Mouse (Mus musculus) heart, embryonic 15.5 days (tissue): ENCODE measurements around the gene Thnsl2. TPM values are rescaled to one million over a fixed set of nuclear protein-coding genes. Genes with fewer than 3 reads are reported as not detected.

Experiments
- ATAC-seq: fragments of 200-750 bp; cut with Nextera tagmentation; replicated peaks from 2 replicates; pipeline ENCODE4 v1.8.0; 2017; ENCODE audit warnings: low read depth, moderate TSS enrichment; ENCODE audit not compliant: insufficient number of reproducible peaks, insufficient read depth, low FRiP score
- H3K27ac ChIP-seq: fragments of 300-500 bp; sonication (generic); 2 replicates; pipeline ENCODE4 v1.5.1; 2015; ENCODE audit warnings: mild to moderate bottlenecking, inconsistent platforms
- H3K27me3 ChIP-seq: fragments of 300-500 bp; sonication (generic); 2 replicates; pipeline ENCODE4 v1.6.1; 2015; ENCODE audit warnings: inconsistent platforms
- H3K36me3 ChIP-seq: fragments of 300-500 bp; sonication (generic); 2 replicates; pipeline ENCODE4 v1.6.1; 2015; ENCODE audit warnings: mild to moderate bottlenecking, inconsistent platforms
- H3K4me1 ChIP-seq: fragments of 300-500 bp; sonication (generic); replicated peaks from 2 replicates; pipeline ENCODE4 v1.6.1; 2015; ENCODE audit warnings: inconsistent platforms
- H3K4me2 ChIP-seq: fragments of 300-500 bp; sonication (generic); 2 replicates; pipeline ENCODE4 v1.6.1; 2015; ENCODE audit warnings: inconsistent platforms, mild to moderate bottlenecking, moderate library complexity
- H3K4me3 ChIP-seq: fragments of 300-500 bp; sonication (generic); 2 replicates; pipeline ENCODE4 v1.5.1; 2015; ENCODE audit warnings: mild to moderate bottlenecking, inconsistent platforms
- H3K9ac ChIP-seq: fragments of 300-500 bp; sonication (generic); 2 replicates; pipeline ENCODE4 v1.6.1; 2015; ENCODE audit warnings: mild to moderate bottlenecking, inconsistent platforms
- H3K9me3 ChIP-seq: fragments of 300-500 bp; sonication (generic); replicated peaks from 2 replicates; pipeline ENCODE4 v1.6.1; 2016; ENCODE audit warnings: inconsistent platforms
- WGBS: fragments of 180-500 bp; shearing (Covaris S2); methylation state at CpG from one replicate; pipeline ENCODE4 v1.1.7; 2015; ENCODE audit warnings: mixed read lengths; 5-methylcytosine and 5-hydroxymethylcytosine counted together
- polyA plus RNA-seq: library from polyadenylated mRNA; unstranded; fragments of >200 nt; fragmentation: Nextera tagmentation; extraction: Ambion mirVana; gene quantifications from 2 replicates; pipeline ENCODE4 v1.2.1, GENCODE M21; 2015

Gene Thnsl2
- polyA plus RNA-seq, 1 experiment from 2014 or later, result 4.2 TPM

GRCm38 (mm10) chr6:71156674-71157326 is 12.6 kb upstream of the Thnsl2 start:
- no peak for ATAC-seq
- 83% methylated on average over 5 of the region's 5 CpGs for WGBS
- H3K4me3 ChIP-seq, result no peak overlapping the region
- no peak overlapping the region for H3K9ac ChIP-seq
- no peaks in the 10 kb centered on the region for H3K36me3 ChIP-seq
- no peaks in the 10 kb centered on the region for H3K4me1 ChIP-seq
- H3K4me2 ChIP-seq, result no peak overlapping the region
- H3K27me3 ChIP-seq, result no peaks in the 10 kb centered on the region
- H3K27ac ChIP-seq, result no peak overlapping the region
- no peaks in the 10 kb centered on the region for H3K9me3 ChIP-seq

- no peaks in the 10 kb centered on the region for H3K36me3 ChIP-seq
- no peaks in the 10 kb centered on the region for H3K4me1 ChIP-seq
- H3K27ac ChIP-seq, result no peak overlapping the region
- no peak for ATAC-seq
- no peak overlapping the region for H3K4me3 ChIP-seq
- H3K4me2 ChIP-seq, result no peak overlapping the region
- H3K27me3 ChIP-seq, result no peaks in the 10 kb centered on the region
- WGBS, result 70% methylated on average over 6 of the region's 6 CpGs
- no peak overlapping the region for H3K9ac ChIP-seq
- H3K9me3 ChIP-seq, result no peaks in the 10 kb centered on the region
These were observed 10.6 kb upstream of the Thnsl2 start for GRCm38 (mm10) chr6:71154861-71155260.

- no peaks in the 10 kb centered on the region for H3K9me3 ChIP-seq
- H3K27me3 ChIP-seq, result no peaks in the 10 kb centered on the region
- H3K27ac ChIP-seq, result no peak overlapping the region
- no peaks in the 10 kb centered on the region for H3K36me3 ChIP-seq
- no peaks in the 10 kb centered on the region for H3K4me1 ChIP-seq
- ATAC-seq, result no peak
- WGBS, result 83% methylated on average over 4 of the region's 4 CpGs
- H3K4me2 ChIP-seq, result no peak overlapping the region
- no peak overlapping the region for H3K4me3 ChIP-seq
- H3K9ac ChIP-seq, result no peak overlapping the region
These were observed 9.2 kb upstream of the Thnsl2 start for GRCm38 (mm10) chr6:71153486-71153885.

GRCm38 (mm10) chr6:71151098-71151497 is 6.9 kb upstream of the Thnsl2 start:
- H3K9me3 ChIP-seq, result no peaks in the 10 kb centered on the region
- no peak overlapping the region for H3K4me2 ChIP-seq
- no peak overlapping the region for H3K4me3 ChIP-seq
- no peaks in the 10 kb centered on the region for H3K36me3 ChIP-seq
- H3K27ac ChIP-seq, result no peak overlapping the region
- H3K27me3 ChIP-seq, result no peaks in the 10 kb centered on the region
- WGBS, result 39% methylated on average over 10 of the region's 10 CpGs
- ATAC-seq, result no peak
- H3K4me1 ChIP-seq, result no peaks in the 10 kb centered on the region
- no peak overlapping the region for H3K9ac ChIP-seq

GRCm38 (mm10) chr6:71149534-71149933 is 5.3 kb upstream of the Thnsl2 start:
- Histone ChIP-seq H3K9ac (no peak overlapping the region), H3K27ac (no peak overlapping the region), H3K4me2 (no peak overlapping the region), H3K36me3 (no peaks in the 10 kb centered on the region), H3K27me3 (no peaks in the 10 kb centered on the region), H3K4me1 (no peaks in the 10 kb centered on the region), H3K9me3 (no peaks in the 10 kb centered on the region), H3K4me3 (no peak overlapping the region)
- WGBS, result 14% methylated on average over 5 of the region's 5 CpGs
- no peak for ATAC-seq

- H3K9ac ChIP-seq, result no peak overlapping the region
- H3K4me3 ChIP-seq, result no peak overlapping the region
- no peak overlapping the region for H3K4me2 ChIP-seq
- no peaks in the 10 kb centered on the region for H3K36me3 ChIP-seq
- no peaks in the 10 kb centered on the region for H3K27me3 ChIP-seq
- H3K4me1 ChIP-seq, result peaks cover 1% of the 10 kb centered on the region
- no peak for ATAC-seq
- 70% methylated on average over 6 of the region's 6 CpGs for WGBS
- H3K9me3 ChIP-seq, result no peaks in the 10 kb centered on the region
- H3K27ac ChIP-seq, result no peak overlapping the region
These were observed 4.1 kb upstream of the Thnsl2 start for GRCm38 (mm10) chr6:71148336-71148735.

GRCm38 (mm10) chr6:71145288-71145989 is 1.2 kb upstream of the Thnsl2 start:
- WGBS, result 58% methylated on average over 3 of the region's 3 CpGs
- Histone ChIP-seq H3K27me3 (no peaks in the 10 kb centered on the region), H3K4me2 (no peak overlapping the region), H3K4me3 (no peak overlapping the region), H3K9ac (no peak overlapping the region), H3K36me3 (no peaks in the 10 kb centered on the region), H3K4me1 (peaks cover 6% of the 10 kb centered on the region), H3K27ac (no peak overlapping the region), H3K9me3 (no peaks in the 10 kb centered on the region)
- no peak for ATAC-seq

GRCm38 (mm10) chr6:71143154-71143893 is 915 bp downstream of the Thnsl2 start:
- Histone ChIP-seq H3K4me3 (peak overlapping the region; percentile 65), H3K27ac (peak overlapping the region; percentile 65), H3K27me3 (no peaks in the 10 kb centered on the region), H3K36me3 (no peaks in the 10 kb centered on the region), H3K9ac (peak overlapping the region; percentile 69), H3K9me3 (no peaks in the 10 kb centered on the region), H3K4me2 (peak overlapping the region; percentile 90), H3K4me1 (peaks cover 6% of the 10 kb centered on the region)
- no peak for ATAC-seq
- 3% methylated on average over 19 of the region's 19 CpGs for WGBS

GRCm38 (mm10) chr6:71135031-71135430 is 9.2 kb downstream of the Thnsl2 start:
- no peak for ATAC-seq
- 80% methylated on average over 3 of the region's 3 CpGs for WGBS
- H3K36me3 ChIP-seq, result no peaks in the 10 kb centered on the region
- no peaks in the 10 kb centered on the region for H3K4me1 ChIP-seq
- H3K9ac ChIP-seq, result no peak overlapping the region
- H3K27me3 ChIP-seq, result no peaks in the 10 kb centered on the region
- no peak overlapping the region for H3K27ac ChIP-seq
- no peak overlapping the region for H3K4me2 ChIP-seq
- no peak overlapping the region for H3K4me3 ChIP-seq
- H3K9me3 ChIP-seq, result no peaks in the 10 kb centered on the region

- Histone ChIP-seq H3K9ac (no peak overlapping the region), H3K36me3 (no peaks in the 10 kb centered on the region), H3K4me3 (no peak overlapping the region), H3K4me1 (no peaks in the 10 kb centered on the region), H3K4me2 (no peak overlapping the region), H3K9me3 (no peaks in the 10 kb centered on the region), H3K27me3 (no peaks in the 10 kb centered on the region), H3K27ac (no peak overlapping the region)
- WGBS, result 71% methylated on average over 11 of the region's 11 CpGs
- no peak for ATAC-seq
These were observed 10.7 kb downstream of the Thnsl2 start for GRCm38 (mm10) chr6:71133559-71133958.

- Histone ChIP-seq H3K4me1 (no peaks in the 10 kb centered on the region), H3K36me3 (no peaks in the 10 kb centered on the region), H3K4me2 (no peak overlapping the region), H3K9me3 (no peaks in the 10 kb centered on the region), H3K27me3 (no peaks in the 10 kb centered on the region), H3K9ac (no peak overlapping the region), H3K27ac (no peak overlapping the region), H3K4me3 (no peak overlapping the region)
- ATAC-seq, result no peak
These were observed 13.2 kb downstream of the Thnsl2 start for GRCm38 (mm10) chr6:71131038-71131437.
